Mouse (Mus musculus): ENCODE measurements around the gene Naa80. TPM values are rescaled to one million over a fixed set of nuclear protein-coding genes. Genes with fewer than 3 reads are reported as not detected.

Gene Naa80
- polyA plus RNA-seq, 1 experiment from 2014 or later, result 11.3 TPM

DNA sequence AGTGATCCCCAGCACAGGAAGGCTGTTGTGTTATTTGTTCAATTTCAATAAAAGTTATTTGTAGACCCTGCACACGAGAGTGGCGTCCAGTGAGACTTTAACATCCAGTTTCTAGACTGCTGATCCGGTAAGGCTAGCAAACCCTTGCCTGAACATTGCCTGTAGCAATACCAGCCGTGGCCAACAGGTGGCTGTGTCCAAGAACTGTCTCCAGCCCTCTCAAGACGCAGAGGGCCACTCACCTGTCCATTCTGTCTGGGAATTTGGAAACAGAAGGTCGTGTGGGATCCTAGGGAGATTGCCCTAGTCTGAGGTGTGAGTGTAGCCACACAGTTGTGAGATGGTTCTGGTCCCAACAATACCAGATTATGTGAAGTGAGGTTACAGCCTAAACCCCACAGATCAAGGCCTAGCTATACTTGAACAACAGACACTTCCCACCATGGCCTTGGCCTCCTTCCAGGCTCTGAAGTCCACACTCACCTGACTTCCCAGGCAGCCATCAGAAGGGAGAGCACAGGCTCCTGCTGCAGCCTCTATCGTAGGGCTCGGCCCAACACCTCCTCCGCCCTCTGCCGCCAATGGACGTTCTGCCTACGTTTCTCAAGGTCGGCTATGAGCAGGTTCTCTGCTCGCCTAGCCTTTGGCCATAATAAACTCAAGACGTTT lies 12.5 kb upstream of the Naa80 start:
- Histone ChIP-seq H3K27me3 (ENCODE audit: control insufficient read depth, insufficient read depth, low read length) (no peaks in the 10 kb centered on the region), H3K4me2 (replicated peaks; ENCODE audit: low read depth, low read length) (no peak overlapping the region), H3K9ac (ENCODE audit: low read depth, low read length) (no peak overlapping the region), H3K4me1 (replicated peaks; ENCODE audit: control insufficient read depth, insufficient read depth, low read length) (peaks cover 21% of the 10 kb centered on the region), H3K9me3 (ENCODE audit: control insufficient read depth, low read length) (no peaks in the 10 kb centered on the region), H3K4me3 (ENCODE audit: low read depth, low read length) (no peak overlapping the region), H3K36me3 (ENCODE audit: control insufficient read depth, insufficient read depth, low read length) (peaks cover 8% of the 10 kb centered on the region), H3K27ac (ENCODE audit: low read depth, low read length) (no peak overlapping the region)
- no peak for ATAC-seq (ENCODE audit: low FRiP score)
- DNase-seq (ENCODE audit: low spot score), result peak; percentile 82
- WGBS, result 63% methylated on average over 15 of the region's 15 CpGs

GRCm38 (mm10) chr9:107566855-107567254 lies 11.8 kb upstream of the Naa80 start:
- ATAC-seq (ENCODE audit: low FRiP score), result no peak
- peaks cover 21% of the 10 kb centered on the region for H3K4me1 ChIP-seq (replicated peaks; ENCODE audit: control insufficient read depth, insufficient read depth, low read length)
- no peaks in the 10 kb centered on the region for H3K9me3 ChIP-seq (ENCODE audit: control insufficient read depth, low read length)
- 69% methylated on average over 3 of the region's 3 CpGs for WGBS
- no peaks in the 10 kb centered on the region for H3K27me3 ChIP-seq (ENCODE audit: control insufficient read depth, insufficient read depth, low read length)
- H3K36me3 ChIP-seq (ENCODE audit: control insufficient read depth, insufficient read depth, low read length), result peaks cover 11% of the 10 kb centered on the region
- no peak overlapping the region for H3K4me2 ChIP-seq (replicated peaks; ENCODE audit: low read depth, low read length)
- H3K9ac ChIP-seq (ENCODE audit: low read depth, low read length), result no peak overlapping the region
- H3K27ac ChIP-seq (ENCODE audit: low read depth, low read length), result no peak overlapping the region
- no peak for DNase-seq (ENCODE audit: low spot score)
- H3K4me3 ChIP-seq (ENCODE audit: low read depth, low read length), result no peak overlapping the region

DNA sequence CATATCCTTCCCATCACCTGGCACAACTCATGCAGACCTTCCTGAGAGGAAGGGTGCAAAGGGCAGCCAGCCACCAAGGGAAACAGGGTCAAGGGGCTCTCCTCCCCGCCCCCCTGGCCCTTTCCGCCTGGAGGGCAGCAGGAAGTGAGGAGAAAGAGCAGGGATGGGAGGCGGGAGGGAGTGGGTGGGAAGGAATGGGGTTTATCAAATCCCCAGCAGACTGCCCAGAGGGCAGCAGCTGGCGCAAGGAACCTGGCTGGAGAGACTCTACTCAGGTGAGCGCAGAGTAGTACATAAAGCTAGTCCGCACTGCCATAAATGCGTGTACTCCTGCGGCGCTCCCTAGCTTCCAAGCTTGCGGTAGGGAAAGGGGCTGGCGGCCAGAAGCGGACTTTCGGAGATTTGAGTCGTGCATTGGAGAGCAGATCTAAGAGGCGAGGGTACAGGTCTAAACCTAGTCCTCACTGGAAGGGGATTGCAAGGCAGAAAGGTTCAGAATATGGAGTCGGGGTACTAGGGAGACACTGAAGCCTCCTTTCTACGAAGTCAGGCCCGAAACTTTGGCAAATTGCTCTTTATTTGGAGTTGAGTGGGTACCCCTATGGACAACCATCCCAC lies 10.9 kb upstream of the Naa80 start, which contains the start of gene Hyal2:
Gene Hyal2, plus strand, starts transcription at position 244 of the 618 bp plus-strand sequence.
- H3K4me1 ChIP-seq (replicated peaks; ENCODE audit: control insufficient read depth, insufficient read depth, low read length), result peaks cover 21% of the 10 kb centered on the region
- ATAC-seq (ENCODE audit: low FRiP score) (no peak), DNase-seq (ENCODE audit: low spot score) (no peak)
- H3K27me3 ChIP-seq (ENCODE audit: control insufficient read depth, insufficient read depth, low read length), result no peaks in the 10 kb centered on the region
- peak within 1 kb of the TSS; percentile 91 for H3K4me3 ChIP-seq (ENCODE audit: low read depth, low read length)
- H3K4me2 ChIP-seq (replicated peaks; ENCODE audit: low read depth, low read length), result peak within 1 kb of the TSS; percentile 58
- no peaks in the 10 kb centered on the region for H3K9me3 ChIP-seq (ENCODE audit: control insufficient read depth, low read length)
- H3K27ac ChIP-seq (ENCODE audit: low read depth, low read length), result peak within 1 kb of the TSS; percentile 75
- peak within 1 kb of the TSS; percentile 91 for H3K9ac ChIP-seq (ENCODE audit: low read depth, low read length)
- WGBS, result 7% methylated on average over 18 of the region's 18 CpGs
- H3K36me3 ChIP-seq (ENCODE audit: control insufficient read depth, insufficient read depth, low read length), result peaks cover 18% of the 10 kb centered on the region

GRCm38 (mm10) chr9:107568331-107569261 lies 10.1 kb upstream of the Naa80 start:
- Histone ChIP-seq H3K4me1 (replicated peaks; ENCODE audit: control insufficient read depth, insufficient read depth, low read length) (peaks cover 21% of the 10 kb centered on the region), H3K4me2 (replicated peaks; ENCODE audit: low read depth, low read length) (peak overlapping the region; percentile 58), H3K4me3 (ENCODE audit: low read depth, low read length) (peak overlapping the region; percentile 91), H3K27ac (ENCODE audit: low read depth, low read length) (peak overlapping the region; percentile 75), H3K9me3 (ENCODE audit: control insufficient read depth, low read length) (no peaks in the 10 kb centered on the region), H3K27me3 (ENCODE audit: control insufficient read depth, insufficient read depth, low read length) (no peaks in the 10 kb centered on the region), H3K9ac (ENCODE audit: low read depth, low read length) (peak overlapping the region; percentile 91), H3K36me3 (ENCODE audit: control insufficient read depth, insufficient read depth, low read length) (peaks cover 22% of the 10 kb centered on the region)
- ATAC-seq (ENCODE audit: low FRiP score), result peak; percentile 87
- peak; percentile 93 for DNase-seq (ENCODE audit: low spot score)
- under 1% methylated on average over 41 of the region's 41 CpGs for WGBS

- ATAC-seq (ENCODE audit: low FRiP score) (peak; percentile 59), DNase-seq (ENCODE audit: low spot score) (no peak)
- Histone ChIP-seq H3K9ac (ENCODE audit: low read depth, low read length) (peak overlapping the region; percentile 91), H3K4me1 (replicated peaks; ENCODE audit: control insufficient read depth, insufficient read depth, low read length) (peaks cover 16% of the 10 kb centered on the region), H3K27me3 (ENCODE audit: control insufficient read depth, insufficient read depth, low read length) (no peaks in the 10 kb centered on the region), H3K9me3 (ENCODE audit: control insufficient read depth, low read length) (no peaks in the 10 kb centered on the region), H3K4me3 (ENCODE audit: low read depth, low read length) (peak overlapping the region; percentile 91), H3K27ac (ENCODE audit: low read depth, low read length) (peak overlapping the region; percentile 75), H3K4me2 (replicated peaks; ENCODE audit: low read depth, low read length) (peak overlapping the region; percentile 58), H3K36me3 (ENCODE audit: control insufficient read depth, insufficient read depth, low read length) (peaks cover 25% of the 10 kb centered on the region)
- WGBS, result 0% methylated on average over 23 of the region's 23 CpGs
These were observed 9.4 kb upstream of the Naa80 start for GRCm38 (mm10) chr9:107569270-107569669.

DNA sequence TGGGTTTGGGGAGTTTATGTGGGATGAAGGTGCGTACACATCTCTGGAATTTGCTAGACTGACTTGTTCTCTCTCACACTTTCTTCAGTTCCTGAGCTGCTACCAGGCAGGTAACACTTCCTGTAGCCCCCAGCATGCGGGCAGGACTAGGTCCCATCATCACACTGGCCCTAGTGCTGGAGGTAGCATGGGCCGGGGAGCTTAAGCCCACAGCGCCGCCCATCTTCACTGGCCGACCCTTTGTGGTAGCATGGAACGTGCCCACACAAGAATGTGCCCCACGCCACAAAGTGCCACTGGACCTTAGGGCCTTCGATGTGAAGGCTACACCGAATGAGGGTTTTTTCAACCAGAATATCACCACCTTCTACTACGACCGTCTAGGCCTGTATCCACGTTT lies 8.7 kb upstream of the Naa80 start:
- H3K36me3 ChIP-seq (ENCODE audit: control insufficient read depth, insufficient read depth, low read length), result peaks cover 28% of the 10 kb centered on the region

DNA sequence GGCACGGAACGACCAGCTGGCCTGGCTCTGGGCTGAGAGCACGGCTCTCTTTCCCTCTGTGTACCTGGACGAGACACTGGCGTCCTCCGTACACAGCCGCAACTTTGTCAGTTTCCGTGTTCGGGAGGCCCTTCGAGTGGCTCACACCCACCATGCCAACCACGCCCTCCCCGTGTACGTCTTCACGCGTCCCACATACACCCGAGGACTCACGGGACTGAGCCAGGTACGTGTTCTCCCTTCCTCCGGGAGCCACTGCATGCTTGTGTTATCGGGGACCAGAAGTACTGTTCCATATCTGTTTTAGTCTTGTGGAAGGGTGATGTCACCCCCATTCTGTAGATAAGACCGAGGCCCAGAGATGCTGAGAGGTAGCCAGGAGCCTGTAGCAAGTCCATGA lies 7.8 kb upstream of the Naa80 start:
- peaks cover 14% of the 10 kb centered on the region for H3K4me1 ChIP-seq (replicated peaks; ENCODE audit: control insufficient read depth, insufficient read depth, low read length)
- H3K9me3 ChIP-seq (ENCODE audit: control insufficient read depth, low read length), result no peaks in the 10 kb centered on the region
- DNase-seq (ENCODE audit: low spot score) (no peak), ATAC-seq (ENCODE audit: low FRiP score) (no peak)
- peak overlapping the region; percentile 58 for H3K4me2 ChIP-seq (replicated peaks; ENCODE audit: low read depth, low read length)
- H3K27ac ChIP-seq (ENCODE audit: low read depth, low read length), result no peak overlapping the region
- H3K4me3 ChIP-seq (ENCODE audit: low read depth, low read length), result peak overlapping the region; percentile 91
- WGBS, result 93% methylated on average over 21 of the region's 21 CpGs
- H3K27me3 ChIP-seq (ENCODE audit: control insufficient read depth, insufficient read depth, low read length), result no peaks in the 10 kb centered on the region
- no peak overlapping the region for H3K9ac ChIP-seq (ENCODE audit: low read depth, low read length)
- peaks cover 25% of the 10 kb centered on the region for H3K36me3 ChIP-seq (ENCODE audit: control insufficient read depth, insufficient read depth, low read length)

More for the DNA sequence above, 8.7 kb upstream of the Naa80 start:
- DNase-seq (ENCODE audit: low spot score) (no peak), ATAC-seq (ENCODE audit: low FRiP score) (no peak)
- peak overlapping the region; percentile 91 for H3K9ac ChIP-seq (ENCODE audit: low read depth, low read length)
- H3K4me3 ChIP-seq (ENCODE audit: low read depth, low read length), result peak overlapping the region; percentile 91
- no peaks in the 10 kb centered on the region for H3K27me3 ChIP-seq (ENCODE audit: control insufficient read depth, insufficient read depth, low read length)
- H3K4me1 ChIP-seq (replicated peaks; ENCODE audit: control insufficient read depth, insufficient read depth, low read length), result peaks cover 14% of the 10 kb centered on the region
- 52% methylated on average over 13 of the region's 13 CpGs for WGBS
- H3K4me2 ChIP-seq (replicated peaks; ENCODE audit: low read depth, low read length), result peak overlapping the region; percentile 58
- H3K9me3 ChIP-seq (ENCODE audit: control insufficient read depth, low read length), result no peaks in the 10 kb centered on the region
- 0 out of 2 replicates have a peak overlapping the region, but pooled peaks have one; percentile 19 for H3K27ac ChIP-seq (ENCODE audit: low read depth, low read length)

DNA sequence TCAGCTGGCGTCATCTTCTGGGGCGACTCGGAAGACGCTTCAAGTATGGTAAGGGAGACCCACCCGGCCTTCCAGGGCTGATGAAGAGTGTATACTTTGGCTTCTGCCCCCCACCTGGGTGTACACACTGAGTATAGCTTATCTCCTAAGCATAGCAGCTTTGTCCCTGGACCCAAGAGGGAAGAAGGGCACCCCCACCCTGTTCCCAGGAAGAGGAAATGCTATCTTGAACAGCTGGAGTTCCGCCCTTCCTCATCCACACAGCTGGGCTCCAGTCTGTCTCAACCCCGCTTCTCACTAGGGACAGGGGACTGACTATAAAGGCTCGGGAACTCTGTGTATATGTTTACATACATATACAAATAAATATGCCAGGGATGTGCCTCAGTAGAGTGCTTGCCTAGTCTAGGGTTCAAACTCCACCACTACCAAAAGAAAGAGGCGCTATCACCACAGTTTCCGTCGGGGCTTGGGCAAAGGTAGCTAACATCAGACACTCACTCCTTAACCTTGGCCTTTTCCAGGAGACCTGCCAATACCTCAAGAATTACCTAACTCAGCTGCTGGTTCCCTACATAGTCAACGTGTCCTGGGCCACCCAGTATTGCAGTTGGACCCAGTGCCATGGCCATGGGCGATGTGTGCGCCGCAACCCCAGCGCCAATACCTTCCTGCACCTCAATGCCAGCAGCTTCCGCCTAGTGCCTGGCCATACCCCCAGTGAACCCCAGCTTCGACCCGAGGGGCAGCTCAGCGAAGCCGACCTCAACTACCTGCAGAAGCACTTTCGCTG lies 7.0 kb upstream of the Naa80 start:
- H3K9ac ChIP-seq (ENCODE audit: low read depth, low read length), result no peak overlapping the region
- H3K4me3 ChIP-seq (ENCODE audit: low read depth, low read length), result no peak overlapping the region
- DNase-seq (ENCODE audit: low spot score) (no peak), ATAC-seq (ENCODE audit: low FRiP score) (no peak)
- H3K9me3 ChIP-seq (ENCODE audit: control insufficient read depth, low read length), result no peaks in the 10 kb centered on the region
- H3K4me2 ChIP-seq (replicated peaks; ENCODE audit: low read depth, low read length), result 0 out of 2 replicates have a peak overlapping the region, but pooled peaks have one; percentile 58
- no peak overlapping the region for H3K27ac ChIP-seq (ENCODE audit: low read depth, low read length)
- WGBS, result 94% methylated on average over 22 of the region's 22 CpGs
- peaks cover 14% of the 10 kb centered on the region for H3K4me1 ChIP-seq (replicated peaks; ENCODE audit: control insufficient read depth, insufficient read depth, low read length)
- H3K27me3 ChIP-seq (ENCODE audit: control insufficient read depth, insufficient read depth, low read length), result no peaks in the 10 kb centered on the region
- H3K36me3 ChIP-seq (ENCODE audit: control insufficient read depth, insufficient read depth, low read length), result peaks cover 25% of the 10 kb centered on the region
